Mouse (Mus musculus) liver, embryonic 14 days (tissue): ENCODE measurements around the gene Gbx2. TPM values are rescaled to one million over a fixed set of nuclear protein-coding genes. Genes with fewer than 3 reads are reported as not detected.

Source experiments
- polyA plus RNA-seq: library from polyadenylated mRNA; depleted of rRNA; stranded (reverse); fragments of >200 nt; gene quantifications from 2 replicates; pipeline ENCODE4 v1.2.3, GENCODE M21; 2012; rRNA removed

Gene Gbx2
- polyA plus RNA-seq: 0.50 and 0.61 TPM in 2 replicates

GRCm38 (mm10) chr1:89931120-89931519, at the start of gene Gbx2:
Gene Gbx2, minus strand, starts transcription at chr1:89931179.

Other genes starting within 250 kb of the Gbx2 start
- not detected in 2 replicates for gene Asb18, start 83.5 kb upstream of the Gbx2 start, polyA plus RNA-seq
- gene Iqca, start 222.2 kb upstream of the Gbx2 start, polyA plus RNA-seq: 0.07 and 0.08 TPM in 2 replicates